Mouse (Mus musculus) testis, adult 2 months (tissue): ENCODE data around the gene Rab9b.

Source experiments
- CTCF ChIP-seq: fragments of 200-500 bp; IDR thresholded peaks from 2 replicates; pipeline ENCODE4 v1.5.1; 2012; ENCODE audit warnings: low read depth, mild to moderate bottlenecking, inconsistent platforms, low read length, moderate library complexity; ENCODE audit not compliant: control insufficient read depth, insufficient read depth, insufficient replicate concordance
- POLR2A ChIP-seq: fragments of 200-500 bp; IDR thresholded peaks from 2 replicates; pipeline ENCODE4 v1.6.1; 2012; ENCODE audit warnings: low read depth, mild to moderate bottlenecking, inconsistent platforms, low read length, moderate library complexity; ENCODE audit not compliant: control insufficient read depth

DNA sequence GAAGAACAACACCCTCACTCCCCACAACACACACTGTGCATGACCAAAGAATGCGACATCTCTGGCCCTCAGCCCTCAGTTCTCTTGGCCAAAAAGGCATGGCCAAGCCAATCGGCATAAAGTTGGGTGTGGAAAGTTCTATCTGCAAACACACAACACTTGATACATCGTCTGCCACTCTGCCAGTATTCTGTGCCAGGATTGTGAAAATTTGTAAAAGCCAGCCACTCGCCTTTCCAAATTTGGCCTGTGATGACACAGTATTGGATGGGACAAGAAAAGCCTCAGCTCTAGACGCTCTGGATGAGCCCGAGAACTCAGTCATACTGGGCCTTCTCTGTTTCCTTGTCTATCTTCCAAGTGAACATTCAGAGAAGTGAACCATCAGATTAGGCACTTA lies 48.8 kb downstream of the Rab9b start:
- TF ChIP-seq POLR2A (no peak), CTCF (no peak)
